Mouse (Mus musculus): ENCODE results near the gene Thrap3.

Thrap3 gene

GRCm38 (mm10) chr4:126202303-126203181 lies at the start of gene Thrap3:
TSS of gene Thrap3 (minus strand) at chr4:126202760.
- DNase-seq (ENCODE audit: low spot score) = peak; percentile 99

- DNase-seq (ENCODE audit: low spot score) = no peak
These were observed 49.2 kb upstream of the Thrap3 start for GRCm38 (mm10) chr4:126251655-126252254.

GRCm38 (mm10) chr4:126250659-126251058 lies 48.1 kb upstream of the Thrap3 start:
- no peak for DNase-seq (ENCODE audit: low spot score)

- DNase-seq (ENCODE audit: low spot score) = no peak
These were observed 45.8 kb upstream of the Thrap3 start for GRCm38 (mm10) chr4:126248261-126248868.

GRCm38 (mm10) chr4:126246202-126246889 lies 43.8 kb upstream of the Thrap3 start:
- DNase-seq (ENCODE audit: low spot score) = no peak

- DNase-seq (ENCODE audit: low spot score) = no peak
These were observed 40.0 kb upstream of the Thrap3 start for GRCm38 (mm10) chr4:126242510-126242909.

GRCm38 (mm10) chr4:126241956-126242355 lies 39.4 kb upstream of the Thrap3 start:
- DNase-seq (ENCODE audit: low spot score) = no peak

- no peak for DNase-seq (ENCODE audit: low spot score)
These were observed 37.4 kb upstream of the Thrap3 start for GRCm38 (mm10) chr4:126239862-126240475.

GRCm38 (mm10) chr4:126237721-126238242 lies 35.2 kb upstream of the Thrap3 start:
- DNase-seq (ENCODE audit: low spot score) = no peak

GRCm38 (mm10) chr4:126236467-126237280 lies 34.1 kb upstream of the Thrap3 start:
- peak; percentile 70 for DNase-seq (ENCODE audit: low spot score)

- no peak for DNase-seq (ENCODE audit: low spot score)
These were observed 32.6 kb upstream of the Thrap3 start for GRCm38 (mm10) chr4:126235191-126235590.

GRCm38 (mm10) chr4:126234496-126235175 lies 32.1 kb upstream of the Thrap3 start:
- no peak for DNase-seq (ENCODE audit: low spot score)

GRCm38 (mm10) chr4:126233676-126234308 lies 31.2 kb upstream of the Thrap3 start:
- no peak for DNase-seq (ENCODE audit: low spot score)

- no peak for DNase-seq (ENCODE audit: low spot score)
These were observed 27.3 kb upstream of the Thrap3 start for GRCm38 (mm10) chr4:126229900-126230299.

GRCm38 (mm10) chr4:126228144-126228543 lies 25.6 kb upstream of the Thrap3 start:
- no peak for DNase-seq (ENCODE audit: low spot score)

- DNase-seq (ENCODE audit: low spot score) = peak; percentile 95
These were observed 24.7 kb upstream of the Thrap3 start for GRCm38 (mm10) chr4:126227077-126227761.

GRCm38 (mm10) chr4:126226640-126227039 lies 24.1 kb upstream of the Thrap3 start:
- DNase-seq (ENCODE audit: low spot score) = no peak

GRCm38 (mm10) chr4:126222631-126223030 lies 20.1 kb upstream of the Thrap3 start:
- DNase-seq (ENCODE audit: low spot score) = no peak

GRCm38 (mm10) chr4:126220045-126220444 lies 17.5 kb upstream of the Thrap3 start:
- no peak for DNase-seq (ENCODE audit: low spot score)
